Mouse (Mus musculus) midbrain, embryonic 16.5 days (tissue): ENCODE measurements at regions not wholly inside any gene's neighbourhood (a gene's known extent, or its start where the extent isn't known, plus 50 kb on each side); places are given as distances from the start of the nearest gene placed in this dataset.
"Not testable (repeated sequence)": the region's sequence is repeated elsewhere in the genome, so short reads cannot be mapped to it uniquely, and the experiment has no call there.

Experiments used
- ATAC-seq: fragments of 200-750 bp; cut with Nextera tagmentation; 2 replicates; pipeline ENCODE4 v1.8.0; 2017; ENCODE audit warnings: moderate TSS enrichment
- H3K27ac ChIP-seq: fragments of 300-500 bp; sonication (generic); 2 replicates; pipeline ENCODE4 v1.5.1; 2014; ENCODE audit warnings: mild to moderate bottlenecking, low read length, mixed read lengths
- H3K27me3 ChIP-seq: fragments of 300-500 bp; sonication (generic); 2 replicates; pipeline ENCODE4 v1.6.1; 2014; ENCODE audit warnings: low read depth, low read length, mixed read lengths; ENCODE audit not compliant: control insufficient read depth, insufficient read depth
- H3K36me3 ChIP-seq: fragments of 300-500 bp; sonication (generic); 2 replicates; pipeline ENCODE4 v1.6.1; 2014; ENCODE audit warnings: mild to moderate bottlenecking, low read length, moderate library complexity, mixed read lengths; ENCODE audit not compliant: control insufficient read depth, insufficient read depth
- H3K4me1 ChIP-seq: fragments of 300-500 bp; sonication (generic); 2 replicates; pipeline ENCODE4 v1.6.1; 2014; ENCODE audit warnings: mild to moderate bottlenecking, low read length, mixed read lengths; ENCODE audit not compliant: control insufficient read depth, insufficient read depth
- H3K4me2 ChIP-seq: fragments of 300-500 bp; sonication (generic); 2 replicates; pipeline ENCODE4 v1.6.1; 2014; ENCODE audit warnings: mild to moderate bottlenecking, low read length, mixed read lengths
- H3K4me3 ChIP-seq: fragments of 300-500 bp; sonication (generic); 2 replicates; pipeline ENCODE4 v1.5.1; 2014; ENCODE audit warnings: low read depth, mild to moderate bottlenecking, low read length, moderate library complexity, mixed read lengths
- H3K9ac ChIP-seq: fragments of 300-500 bp; sonication (generic); 2 replicates; pipeline ENCODE4 v1.6.1; 2014; ENCODE audit warnings: low read depth, low read length, mixed read lengths
- H3K9me3 ChIP-seq: fragments of 300-500 bp; sonication (generic); replicated peaks from 2 replicates; pipeline ENCODE4 v1.6.1; 2014; ENCODE audit warnings: mild to moderate bottlenecking, low read length, mixed read lengths; ENCODE audit not compliant: control insufficient read depth, poor library complexity, severe bottlenecking
- WGBS: fragments of 180-500 bp; shearing (Covaris S2); extraction: QIAGEN DNeasy Blood & Tissue Kit; methylation state at CpG from one replicate; pipeline ENCODE4 v1.1.7; 2014; 5-methylcytosine and 5-hydroxymethylcytosine counted together

- no peak overlapping the region for H3K27ac ChIP-seq
- no peaks in the 10 kb centered on the region for H3K36me3 ChIP-seq
- WGBS = 87% methylated on average over 2 of the region's 2 CpGs
- no peaks in the 10 kb centered on the region for H3K27me3 ChIP-seq
- no peaks in the 10 kb centered on the region for H3K9me3 ChIP-seq
- no peak for ATAC-seq
- no peak overlapping the region for H3K4me3 ChIP-seq
- no peaks in the 10 kb centered on the region; the same call in 1 of the 2 replicates for H3K4me1 ChIP-seq
- H3K4me2 ChIP-seq = no peak overlapping the region
- H3K9ac ChIP-seq = no peak overlapping the region
These were observed 88.7 kb upstream of the Immp2l start for GRCm38 (mm10) chr12:40935098-40935759.

- Histone ChIP-seq H3K36me3 (no peaks in the 10 kb centered on the region), H3K4me2 (no peak overlapping the region), H3K9me3 (no peaks in the 10 kb centered on the region), H3K4me3 (no peak overlapping the region), H3K4me1 (no peaks in the 10 kb centered on the region; the same call in 1 of the 2 replicates), H3K9ac (no peak overlapping the region), H3K27ac (no peak overlapping the region), H3K27me3 (no peaks in the 10 kb centered on the region)
- no peak for ATAC-seq
- WGBS = 10% methylated on average over 4 of the region's 4 CpGs
These were observed 86.9 kb upstream of the Immp2l start for GRCm38 (mm10) chr12:40937037-40937436.

GRCm38 (mm10) chr12:40946888-40947287 lies 77.0 kb upstream of the Immp2l start:
- no peaks in the 10 kb centered on the region for H3K36me3 ChIP-seq
- no peaks in the 10 kb centered on the region for H3K4me1 ChIP-seq
- H3K27me3 ChIP-seq = no peaks in the 10 kb centered on the region
- H3K4me3 ChIP-seq = no peak overlapping the region
- no peak for ATAC-seq
- no peaks in the 10 kb centered on the region for H3K9me3 ChIP-seq
- no peak overlapping the region for H3K4me2 ChIP-seq
- no peak overlapping the region for H3K27ac ChIP-seq
- 88% methylated on average over 6 of the region's 6 CpGs for WGBS
- H3K9ac ChIP-seq = no peak overlapping the region

- Histone ChIP-seq H3K4me1 (no peaks in the 10 kb centered on the region), H3K9ac (no peak overlapping the region), H3K9me3 (no peaks in the 10 kb centered on the region), H3K27ac (no peak overlapping the region), H3K27me3 (no peaks in the 10 kb centered on the region), H3K36me3 (no peaks in the 10 kb centered on the region), H3K4me2 (no peak overlapping the region), H3K4me3 (no peak overlapping the region)
- WGBS = 85% methylated on average over 3 of the region's 3 CpGs
- ATAC-seq = no peak
These were observed 74.3 kb upstream of the Immp2l start for GRCm38 (mm10) chr12:40949580-40949979.

GRCm38 (mm10) chr12:40958536-40958935 lies 65.4 kb upstream of the Immp2l start:
- Histone ChIP-seq H3K27me3 (no peaks in the 10 kb centered on the region), H3K9ac (no peak overlapping the region), H3K4me2 (no peak overlapping the region), H3K4me3 (no peak overlapping the region), H3K9me3 (no peaks in the 10 kb centered on the region), H3K4me1 (no peaks in the 10 kb centered on the region), H3K36me3 (no peaks in the 10 kb centered on the region), H3K27ac (no peak overlapping the region)
- WGBS = 75% methylated on average over 3 of the region's 3 CpGs
- ATAC-seq = no peak

- Histone ChIP-seq H3K4me1 (no peaks in the 10 kb centered on the region), H3K9ac (no peak overlapping the region), H3K4me3 (no peak overlapping the region), H3K9me3 (no peaks in the 10 kb centered on the region), H3K4me2 (no peak overlapping the region), H3K27me3 (no peaks in the 10 kb centered on the region), H3K27ac (no peak overlapping the region), H3K36me3 (no peaks in the 10 kb centered on the region)
- WGBS = 11% methylated on average over 2 of the region's 2 CpGs
- ATAC-seq = no peak
These were observed 58.9 kb upstream of the Immp2l start for GRCm38 (mm10) chr12:40964996-40965395.

- no peaks in the 10 kb centered on the region for H3K36me3 ChIP-seq
- H3K4me1 ChIP-seq = no peaks in the 10 kb centered on the region
- H3K27ac ChIP-seq = no peak overlapping the region
- H3K27me3 ChIP-seq = no peaks in the 10 kb centered on the region
- no peak for ATAC-seq
- 93% methylated on average over 2 of the region's 2 CpGs for WGBS
- H3K9ac ChIP-seq = no peak overlapping the region
- H3K4me3 ChIP-seq = no peak overlapping the region
- no peaks in the 10 kb centered on the region for H3K9me3 ChIP-seq
- no peak overlapping the region for H3K4me2 ChIP-seq
These were observed 57.6 kb upstream of the Immp2l start for GRCm38 (mm10) chr12:40966308-40966707.

- not testable (repeated sequence) for H3K4me2 ChIP-seq
These were observed 57.2 kb upstream of the Immp2l start for GRCm38 (mm10) chr12:40966723-40967122.

GRCm38 (mm10) chr12:40972844-40973243 lies 51.0 kb upstream of the Immp2l start:
- no peak overlapping the region for H3K4me2 ChIP-seq
- no peak for ATAC-seq
- 83% methylated on average over 3 of the region's 3 CpGs for WGBS

More at GRCm38 (mm10) chr12:40966723-40967122, 57.2 kb upstream of the Immp2l start:
- not testable (repeated sequence) for H3K27ac ChIP-seq, H3K9me3 ChIP-seq, H3K27me3 ChIP-seq, ATAC-seq, H3K9ac ChIP-seq, H3K4me3 ChIP-seq, H3K4me1 ChIP-seq, H3K36me3 ChIP-seq
- 95% methylated on average over 6 of the region's 6 CpGs for WGBS

More at GRCm38 (mm10) chr12:40972844-40973243, 51.0 kb upstream of the Immp2l start:
- H3K9ac ChIP-seq = no peak overlapping the region
- H3K9me3 ChIP-seq = no peaks in the 10 kb centered on the region
- H3K4me3 ChIP-seq = no peak overlapping the region
- no peak overlapping the region for H3K27ac ChIP-seq
- H3K27me3 ChIP-seq = no peaks in the 10 kb centered on the region
- H3K4me1 ChIP-seq = no peaks in the 10 kb centered on the region
- no peaks in the 10 kb centered on the region for H3K36me3 ChIP-seq
